Mouse (Mus musculus): Measurements from ENCODE around the gene Grik1. TPM values are rescaled to one million over a fixed set of nuclear protein-coding genes. Genes with fewer than 3 reads are reported as not detected.

Gene Grik1
- polyA plus RNA-seq, 1 experiment, result not detected

GRCm38 (mm10) chr16:88177364-88177763 lies 112.7 kb downstream of the Grik1 start:
- TF ChIP-seq POLR2A (IDR thresholded peaks at IDR 0.05; ENCODE audit: insufficient read depth, low read depth, low read length) (no peak), CTCF (IDR thresholded peaks at IDR 0.05; ENCODE audit: insufficient read depth, low read depth, low read length) (no peak)
- Histone ChIP-seq H3K4me1 (ENCODE audit: control insufficient read depth, insufficient read depth, low read length) (no peaks in the 10 kb centered on the region), H3K4me3 (ENCODE audit: insufficient read depth, low read depth, low read length) (no peak overlapping the region), H3K27ac (ENCODE audit: insufficient read depth, low read depth, low read length) (no peak overlapping the region)
- 71% methylated on average over 3 of the region's 3 CpGs for WGBS

GRCm38 (mm10) chr16:88174083-88174721 lies 115.9 kb downstream of the Grik1 start:
- Histone ChIP-seq H3K4me3 (ENCODE audit: insufficient read depth, low read depth, low read length) (no peak overlapping the region), H3K27ac (ENCODE audit: insufficient read depth, low read depth, low read length) (no peak overlapping the region; the same call in 1 of the 2 replicates), H3K4me1 (ENCODE audit: control insufficient read depth, insufficient read depth, low read length) (no peaks in the 10 kb centered on the region)
- WGBS, result 30% methylated on average over 9 of the region's 9 CpGs
- TF ChIP-seq CTCF (IDR thresholded peaks at IDR 0.05; ENCODE audit: insufficient read depth, low read depth, low read length) (no peak), POLR2A (IDR thresholded peaks at IDR 0.05; ENCODE audit: insufficient read depth, low read depth, low read length) (no peak)

GRCm38 (mm10) chr16:88166547-88166946 lies 123.5 kb downstream of the Grik1 start:
- H3K4me1 ChIP-seq (ENCODE audit: control insufficient read depth, insufficient read depth, low read length), result no peaks in the 10 kb centered on the region
- no peak overlapping the region for H3K4me3 ChIP-seq (ENCODE audit: insufficient read depth, low read depth, low read length)
- H3K27ac ChIP-seq (ENCODE audit: insufficient read depth, low read depth, low read length), result no peak overlapping the region
- TF ChIP-seq CTCF (IDR thresholded peaks at IDR 0.05; ENCODE audit: insufficient read depth, low read depth, low read length) (no peak), POLR2A (IDR thresholded peaks at IDR 0.05; ENCODE audit: insufficient read depth, low read depth, low read length) (no peak)

- no peak for TF ChIP-seq POLR2A (IDR thresholded peaks at IDR 0.05; ENCODE audit: insufficient read depth, low read depth, low read length)
- no peak for TF ChIP-seq CTCF (IDR thresholded peaks at IDR 0.05; ENCODE audit: insufficient read depth, low read depth, low read length)
- WGBS, result 23% methylated on average over 2 of the region's 2 CpGs
Measured at GRCm38 (mm10) chr16:88142574-88142973, 147.5 kb downstream of the Grik1 start.

GRCm38 (mm10) chr16:88142136-88142535 lies 147.9 kb downstream of the Grik1 start:
- Histone ChIP-seq H3K4me1 (ENCODE audit: control insufficient read depth, insufficient read depth, low read length) (no peaks in the 10 kb centered on the region), H3K4me3 (ENCODE audit: insufficient read depth, low read depth, low read length) (no peak overlapping the region), H3K27ac (ENCODE audit: insufficient read depth, low read depth, low read length) (no peak overlapping the region)
- 35% methylated on average over 2 of the region's 2 CpGs for WGBS
- no peak for TF ChIP-seq CTCF (IDR thresholded peaks at IDR 0.05; ENCODE audit: insufficient read depth, low read depth, low read length)
- no peak for TF ChIP-seq POLR2A (IDR thresholded peaks at IDR 0.05; ENCODE audit: insufficient read depth, low read depth, low read length)

More at GRCm38 (mm10) chr16:88142574-88142973, 147.5 kb downstream of the Grik1 start:
- Histone ChIP-seq H3K4me3 (ENCODE audit: insufficient read depth, low read depth, low read length) (no peak overlapping the region), H3K4me1 (ENCODE audit: control insufficient read depth, insufficient read depth, low read length) (no peaks in the 10 kb centered on the region), H3K27ac (ENCODE audit: insufficient read depth, low read depth, low read length) (no peak overlapping the region)

GRCm38 (mm10) chr16:88141594-88141993 lies 148.5 kb downstream of the Grik1 start:
- TF ChIP-seq POLR2A (IDR thresholded peaks at IDR 0.05; ENCODE audit: insufficient read depth, low read depth, low read length), result no peak
- TF ChIP-seq CTCF (IDR thresholded peaks at IDR 0.05; ENCODE audit: insufficient read depth, low read depth, low read length), result no peak
- 97% methylated on average over 2 of the region's 2 CpGs for WGBS
- Histone ChIP-seq H3K4me3 (ENCODE audit: insufficient read depth, low read depth, low read length) (no peak overlapping the region), H3K27ac (ENCODE audit: insufficient read depth, low read depth, low read length) (no peak overlapping the region), H3K4me1 (ENCODE audit: control insufficient read depth, insufficient read depth, low read length) (no peaks in the 10 kb centered on the region)

- TF ChIP-seq CTCF (IDR thresholded peaks at IDR 0.05; ENCODE audit: insufficient read depth, low read depth, low read length) (no peak), POLR2A (IDR thresholded peaks at IDR 0.05; ENCODE audit: insufficient read depth, low read depth, low read length) (no peak)
- Histone ChIP-seq H3K4me3 (ENCODE audit: insufficient read depth, low read depth, low read length) (no peak overlapping the region), H3K4me1 (ENCODE audit: control insufficient read depth, insufficient read depth, low read length) (no peaks in the 10 kb centered on the region), H3K27ac (ENCODE audit: insufficient read depth, low read depth, low read length) (no peak overlapping the region)
- 76% methylated on average over 1 of the region's 1 CpGs for WGBS
Measured at GRCm38 (mm10) chr16:88138913-88139312, 151.2 kb downstream of the Grik1 start.

- no peak for TF ChIP-seq POLR2A (IDR thresholded peaks at IDR 0.05; ENCODE audit: insufficient read depth, low read depth, low read length)
- TF ChIP-seq CTCF (IDR thresholded peaks at IDR 0.05; ENCODE audit: insufficient read depth, low read depth, low read length), result no peak
- Histone ChIP-seq H3K4me3 (ENCODE audit: insufficient read depth, low read depth, low read length) (no peak overlapping the region), H3K27ac (ENCODE audit: insufficient read depth, low read depth, low read length) (no peak overlapping the region), H3K4me1 (ENCODE audit: control insufficient read depth, insufficient read depth, low read length) (no peaks in the 10 kb centered on the region)
- 73% methylated on average over 2 of the region's 2 CpGs for WGBS
Measured at GRCm38 (mm10) chr16:88132919-88133318, 157.1 kb downstream of the Grik1 start.

GRCm38 (mm10) chr16:88131103-88131502 lies 159.0 kb downstream of the Grik1 start:
- Histone ChIP-seq H3K4me1 (ENCODE audit: control insufficient read depth, insufficient read depth, low read length) (no peaks in the 10 kb centered on the region), H3K27ac (ENCODE audit: insufficient read depth, low read depth, low read length) (no peak overlapping the region), H3K4me3 (ENCODE audit: insufficient read depth, low read depth, low read length) (no peak overlapping the region)
- TF ChIP-seq CTCF (IDR thresholded peaks at IDR 0.05; ENCODE audit: insufficient read depth, low read depth, low read length) (no peak), POLR2A (IDR thresholded peaks at IDR 0.05; ENCODE audit: insufficient read depth, low read depth, low read length) (no peak)
- 95% methylated on average over 3 of the region's 3 CpGs for WGBS
